Mouse (Mus musculus): Measurements from ENCODE around the gene Pbx2.
A peak's percentile ranks its signal among the peaks of the same experiment; 100 is the strongest.

The Pbx2 gene

GRCm38 (mm10) chr17:34629221-34629751, 38.2 kb downstream of the Pbx2 start, which contains the start of gene Prrt1:
Prrt1 (plus strand) TSS chr17:34629533.
- DNase-seq (ENCODE audit: low read depth, low spot score): peak; percentile 40

GRCm38 (mm10) chr17:34629796-34630603, 38.9 kb downstream of the Pbx2 start:
- DNase-seq (ENCODE audit: low read depth, low spot score): no peak

GRCm38 (mm10) chr17:34630761-34631301, 39.8 kb downstream of the Pbx2 start:
- DNase-seq (ENCODE audit: low read depth, low spot score): no peak

GRCm38 (mm10) chr17:34631647-34632046, 40.6 kb downstream of the Pbx2 start:
- no peak for DNase-seq (ENCODE audit: low read depth, low spot score)

- DNase-seq (ENCODE audit: low read depth, low spot score): peak; percentile 87
These were observed 41.2 kb downstream of the Pbx2 start for GRCm38 (mm10) chr17:34632261-34632691.

- DNase-seq (ENCODE audit: low read depth, low spot score): no peak
These were observed 44.6 kb downstream of the Pbx2 start for GRCm38 (mm10) chr17:34635671-34636070.

- DNase-seq (ENCODE audit: low read depth, low spot score): no peak
These were observed 46.4 kb downstream of the Pbx2 start for GRCm38 (mm10) chr17:34637459-34637858.

- no peak for DNase-seq (ENCODE audit: low read depth, low spot score)
These were observed 48.6 kb downstream of the Pbx2 start for GRCm38 (mm10) chr17:34639461-34640255.

- DNase-seq (ENCODE audit: low read depth, low spot score): no peak
These were observed 49.9 kb downstream of the Pbx2 start for GRCm38 (mm10) chr17:34640778-34641601.

GRCm38 (mm10) chr17:34641945-34642344, 50.9 kb downstream of the Pbx2 start:
- no peak for DNase-seq (ENCODE audit: low read depth, low spot score)

- DNase-seq (ENCODE audit: low read depth, low spot score): no peak
These were observed 52.3 kb downstream of the Pbx2 start for GRCm38 (mm10) chr17:34643379-34643778.

- no peak for DNase-seq (ENCODE audit: low read depth, low spot score)
These were observed 52.9 kb downstream of the Pbx2 start for GRCm38 (mm10) chr17:34643944-34644343.

GRCm38 (mm10) chr17:34644608-34645007, 53.5 kb downstream of the Pbx2 start, which contains the start of gene Fkbpl:
Fkbpl (plus strand) TSS chr17:34644764.
- DNase-seq (ENCODE audit: low read depth, low spot score): peak; percentile 98

- DNase-seq (ENCODE audit: low read depth, low spot score): peak; percentile 84
These were observed 54.3 kb downstream of the Pbx2 start for GRCm38 (mm10) chr17:34645256-34645829.

- DNase-seq (ENCODE audit: low read depth, low spot score): no peak
These were observed 54.9 kb downstream of the Pbx2 start for GRCm38 (mm10) chr17:34645831-34646511.
